Mouse (Mus musculus): ENCODE data around the gene Fbxo34.
A peak's percentile ranks its signal among the peaks of the same experiment; 100 is the strongest.
"Not testable (repeated sequence)": the region's sequence is repeated elsewhere in the genome, so short reads cannot be mapped to it uniquely, and the experiment has no call there.

The Fbxo34 gene

GRCm38 (mm10) chr14:47518619-47519018 is 68.4 kb downstream of the Fbxo34 start:
- peak; percentile 62 for DNase-seq (ENCODE audit: low spot score)

- no peak for DNase-seq (ENCODE audit: low spot score)
Observed at GRCm38 (mm10) chr14:47520751-47521449, 70.7 kb downstream of the Fbxo34 start.

GRCm38 (mm10) chr14:47521609-47522008 is 71.4 kb downstream of the Fbxo34 start:
- DNase-seq (ENCODE audit: low spot score) = no peak

GRCm38 (mm10) chr14:47522301-47522700 is 72.1 kb downstream of the Fbxo34 start:
- no peak for DNase-seq (ENCODE audit: low spot score)

GRCm38 (mm10) chr14:47525374-47525773 is 75.2 kb downstream of the Fbxo34 start:
- DNase-seq (ENCODE audit: low spot score) = no peak

- no peak for DNase-seq (ENCODE audit: low spot score)
Observed at GRCm38 (mm10) chr14:47525861-47526260, 75.6 kb downstream of the Fbxo34 start.

GRCm38 (mm10) chr14:47527833-47528232 is 77.6 kb downstream of the Fbxo34 start:
- no peak for DNase-seq (ENCODE audit: low spot score)

GRCm38 (mm10) chr14:47528293-47528692 is 78.1 kb downstream of the Fbxo34 start:
- DNase-seq (ENCODE audit: low spot score) = peak; percentile 14

- peak; percentile 66 for DNase-seq (ENCODE audit: low spot score)
Observed at GRCm38 (mm10) chr14:47529019-47529418, 78.8 kb downstream of the Fbxo34 start.

GRCm38 (mm10) chr14:47529592-47529991 is 79.4 kb downstream of the Fbxo34 start:
- not testable (repeated sequence) for DNase-seq (ENCODE audit: low spot score)

- DNase-seq (ENCODE audit: low spot score) = peak; percentile 7
Observed at GRCm38 (mm10) chr14:47532496-47532895, 82.3 kb downstream of the Fbxo34 start.

GRCm38 (mm10) chr14:47533365-47534175 is 83.3 kb downstream of the Fbxo34 start:
- DNase-seq (ENCODE audit: low spot score) = peak; percentile 70

- no peak for DNase-seq (ENCODE audit: low spot score)
Observed at GRCm38 (mm10) chr14:47534176-47534525, 83.9 kb downstream of the Fbxo34 start.

- DNase-seq (ENCODE audit: low spot score) = no peak
Observed at GRCm38 (mm10) chr14:47535096-47535495, 84.9 kb downstream of the Fbxo34 start.

- no peak for DNase-seq (ENCODE audit: low spot score)
Observed at GRCm38 (mm10) chr14:47541325-47541948, 91.2 kb downstream of the Fbxo34 start.

- no peak for DNase-seq (ENCODE audit: low spot score)
Observed at GRCm38 (mm10) chr14:47542283-47542682, 92.1 kb downstream of the Fbxo34 start.

- DNase-seq (ENCODE audit: low spot score) = no peak
Observed at GRCm38 (mm10) chr14:47544286-47544685, 94.1 kb downstream of the Fbxo34 start.

GRCm38 (mm10) chr14:47544877-47545276 is 94.7 kb downstream of the Fbxo34 start:
- DNase-seq (ENCODE audit: low spot score) = no peak

- DNase-seq (ENCODE audit: low spot score) = peak; percentile 47
Observed at GRCm38 (mm10) chr14:47551668-47552067, 101.4 kb downstream of the Fbxo34 start.

- no peak for DNase-seq (ENCODE audit: low spot score)
Observed at GRCm38 (mm10) chr14:47553380-47553779, 103.2 kb downstream of the Fbxo34 start.

GRCm38 (mm10) chr14:47554236-47554635 is 104.0 kb downstream of the Fbxo34 start:
- no peak for DNase-seq (ENCODE audit: low spot score)

- no peak for DNase-seq (ENCODE audit: low spot score)
Observed at GRCm38 (mm10) chr14:47555225-47555624, 105.0 kb downstream of the Fbxo34 start.

- DNase-seq (ENCODE audit: low spot score) = no peak
Observed at GRCm38 (mm10) chr14:47560714-47561113, 110.5 kb downstream of the Fbxo34 start.
